Mouse (Mus musculus): ENCODE measurements around the gene Hadh.

DNA sequence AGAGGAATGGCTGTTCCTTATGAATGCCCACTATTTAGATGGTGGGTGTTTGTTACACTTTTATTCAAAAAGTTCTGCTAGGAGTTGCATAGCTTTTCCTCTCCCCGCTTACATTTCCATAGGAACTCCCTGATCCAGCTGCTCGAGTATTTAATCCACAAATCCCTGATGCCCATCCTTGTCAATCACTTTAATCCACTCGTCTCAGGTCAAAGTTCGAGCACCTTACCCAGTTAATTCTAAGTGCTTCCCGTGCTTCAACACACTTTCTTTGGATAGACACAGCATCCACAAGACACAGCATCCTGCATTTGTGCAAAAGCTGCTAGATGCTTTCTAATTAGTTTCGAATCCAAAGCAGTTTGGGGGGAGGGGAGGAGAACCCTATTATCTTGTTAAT lies 1.5 kb downstream of the Hadh start:
- TF ChIP-seq SIN3A (IDR thresholded peaks at IDR 0.05; ENCODE audit: low read length) (no peak), ELF1 (IDR thresholded peaks at IDR 0.05; ENCODE audit: low read depth, low read length) (no peak), MEF2A (IDR thresholded peaks at IDR 0.05; ENCODE audit: extremely low read depth, insufficient replicate concordance, low read depth, low read length, poor library complexity, severe bottlenecking) (no peak), GATA1 (IDR thresholded peaks at IDR 0.05; ENCODE audit: low read depth, low read length) (no peak), CTCF (IDR thresholded peaks at IDR 0.05 in 2 of 3, conservative IDR thresholded peaks at IDR 0.05 in 1 of 3; ENCODE audit: control insufficient read depth in 1 of 3, insufficient read depth in 1 of 3, low read depth in 2 of 3, low read length in 3 of 3, poor library complexity in 1 of 3, severe bottlenecking in 1 of 3) (no peak), TCF12 (IDR thresholded peaks at IDR 0.05; ENCODE audit: low read depth, low read length) (no peak), POLR2AphosphoS2 (IDR thresholded peaks at IDR 0.05; ENCODE audit: low read length) (no peak), MAX (IDR thresholded peaks at IDR 0.05; ENCODE audit: low read length) (no peak), BHLHE40 (IDR thresholded peaks at IDR 0.05; ENCODE audit: borderline replicate concordance, low read depth, low read length) (no peak), CHD2 (IDR thresholded peaks at IDR 0.05; ENCODE audit: low read length) (no peak), MYC (IDR thresholded peaks at IDR 0.05; ENCODE audit: low read depth, low read length) (no peak), POLR2A (IDR thresholded peaks at IDR 0.05; ENCODE audit: control insufficient read depth in 1 of 2, insufficient read depth in 1 of 2, low read depth in 1 of 2, low read length in 2 of 2, poor library complexity in 1 of 2) (no peak), NRF1 (IDR thresholded peaks at IDR 0.05; ENCODE audit: insufficient read depth, low read depth, low read length, poor library complexity, severe bottlenecking) (no peak), HCFC1 (IDR thresholded peaks at IDR 0.05; ENCODE audit: low read depth, low read length) (no peak)

Data from MEL (cell line).